7 mouse cellular contexts compared by ENCODE assay signal in the genomic region with DNA sequence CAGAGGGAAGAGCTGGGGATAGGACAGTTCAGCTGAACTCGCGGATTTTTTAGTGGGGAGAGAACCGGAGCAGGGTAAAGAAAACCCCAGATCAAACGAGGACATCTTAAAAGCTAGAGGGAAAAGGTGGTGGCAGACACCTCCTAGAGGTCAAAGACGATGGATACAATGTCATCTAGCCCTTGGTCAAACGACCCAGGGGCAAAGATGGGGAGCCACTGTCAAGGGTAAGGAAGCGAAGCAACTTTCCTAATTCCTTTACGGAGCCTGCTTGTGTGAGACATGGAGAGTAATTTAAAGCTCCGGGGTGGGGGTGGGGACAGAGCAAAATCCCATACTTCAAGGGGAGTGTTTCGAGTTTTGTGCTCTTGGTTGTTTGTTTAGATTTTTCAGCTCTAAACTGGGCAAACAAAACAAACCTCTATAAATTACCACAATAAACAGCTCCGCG. TPM values are rescaled to one million over a fixed set of nuclear protein-coding genes. Genes with fewer than 3 reads are reported as not detected.
DNase-seq lines count a peak whose midpoint lies in the region; ATAC-seq and TF ChIP-seq lines count a peak whose summit lies in the region.

No protein-coding gene starts in this region.

- dilution Hi-C loops in CH12.LX (cut with MboI; ENCODE audit: extremely low pct_ligation_motif_present, extremely low pct_unique_long_range_greater_than_20kb, low sequenced_read_pairs), result no loop called here

- no peak; the same call in 1 of the 2 replicates for TF ChIP-seq POLR2A in CH12.LX (IDR thresholded peaks at IDR 0.05; ENCODE audit: low read depth, low read length)

- no peaks in the 10 kb centered on the region for H3K36me3 ChIP-seq in CH12.LX (replicated peaks in 1 of 2; ENCODE audit: control insufficient read depth in 1 of 2, insufficient read depth in 1 of 2, low read length in 1 of 2)
- no peaks in the 10 kb centered on the region for H3K36me3 ChIP-seq in hindbrain, postnatal 0 days (ENCODE audit: insufficient read depth, low read length)
- no peaks in the 10 kb centered on the region for H3K36me3 ChIP-seq in neural tube, embryonic 14.5 days (ENCODE audit: control insufficient read depth, insufficient read depth, low read length)

- under 1% methylated on average over 12 of the region's 12 CpGs for WGBS in hindbrain, postnatal 0 days
- 0% methylated on average over 12 of the region's 12 CpGs for WGBS in neural tube, embryonic 14.5 days

- H3K4me3 ChIP-seq in CH12.LX (replicated peaks in 1 of 3; ENCODE audit: low read depth in 2 of 3, low read length in 2 of 3, poor library complexity in 1 of 3), result peak overlapping the region; percentile 62 to 75 (median 73)
- peak overlapping the region; percentile 60 for H3K4me3 ChIP-seq in hindbrain, postnatal 0 days (ENCODE audit: low read length)
- peak overlapping the region; percentile 48 for H3K4me3 ChIP-seq in neural tube, embryonic 14.5 days (ENCODE audit: low read depth, low read length)

- peak; percentile 71 for TF ChIP-seq RAD21 in CH12.LX (IDR thresholded peaks at IDR 0.05; ENCODE audit: low read depth, low read length)

- TF ChIP-seq CTCF in CH12.LX (conservative IDR thresholded peaks at IDR 0.05 in 1 of 2, IDR thresholded peaks at IDR 0.05 in 1 of 2; ENCODE audit: low read depth in 2 of 2, low read length in 2 of 2), result peak in 1 of 2 experiments; percentile 72; a peak in 2 of 4 replicates
- peak; percentile 43 for TF ChIP-seq CTCF in hindbrain, postnatal 0 days (IDR thresholded peaks at IDR 0.05; ENCODE audit: low read depth)

- H3K79me2 ChIP-seq in CH12.LX (replicated peaks; ENCODE audit: control insufficient read depth, extremely low read depth, insufficient read depth, poor library complexity, severe bottlenecking), result peaks cover 14% of the 10 kb centered on the region

- peak overlapping the region; percentile 99 for H3K9ac ChIP-seq in CH12.LX (ENCODE audit: insufficient read depth, low read depth)
- H3K9ac ChIP-seq in hindbrain, postnatal 0 days (replicated peaks; ENCODE audit: low read length), result peak overlapping the region; percentile 69
- peak overlapping the region; percentile 50 for H3K9ac ChIP-seq in neural tube, embryonic 14.5 days (replicated peaks; ENCODE audit: low read depth, low read length)

- in situ Hi-C loops in CH12.LX (cut with MboI; ENCODE audit: low pct_ligation_motif_present, low pct_unique_long_range_greater_than_20kb, low sequenced_read_pairs), result no loop called here

- H3K27me3 ChIP-seq in CH12.LX (replicated peaks), result no peaks in the 10 kb centered on the region
- no peaks in the 10 kb centered on the region for H3K27me3 ChIP-seq in hindbrain, postnatal 0 days (ENCODE audit: insufficient read depth, low read length)
- no peaks in the 10 kb centered on the region for H3K27me3 ChIP-seq in neural tube, embryonic 14.5 days (ENCODE audit: control insufficient read depth, insufficient read depth, low read length)

- DNase-seq in CH12.LX (ENCODE audit: extremely low read depth), result peak; percentile 71
- peak; percentile 54 for DNase-seq in T-cell, adult 2 months (ENCODE audit: low spot score)
- no peak for DNase-seq in hindbrain, postnatal 0 days (ENCODE audit: low spot score)
- DNase-seq in lung, adult 18-20 months, result peak; percentile 37 to 49
- DNase-seq in urinary bladder, postnatal 10 days (ENCODE audit: low spot score), result no peak

- H3K27ac ChIP-seq in CH12.LX (ENCODE audit: insufficient read depth, low read depth), result peak overlapping the region; percentile 42; the same call in 1 of the 2 replicates
- H3K27ac ChIP-seq in hindbrain, postnatal 0 days, result peak overlapping the region; percentile 98
- peak overlapping the region; percentile 95 for H3K27ac ChIP-seq in neural tube, embryonic 14.5 days (ENCODE audit: low read depth, low read length)

- peaks cover 2 to 27% of the 10 kb centered on the region in 2 experiments; a peak in 3 of 4 replicates for H3K4me1 ChIP-seq in CH12.LX (ENCODE audit: control insufficient read depth in 1 of 2, insufficient read depth in 2 of 2)
- peaks cover 16% of the 10 kb centered on the region for H3K4me1 ChIP-seq in hindbrain, postnatal 0 days (ENCODE audit: insufficient read depth, low read length)
- peaks cover 13% of the 10 kb centered on the region for H3K4me1 ChIP-seq in neural tube, embryonic 14.5 days (ENCODE audit: control insufficient read depth, insufficient read depth, low read length)

- TF ChIP-seq EP300 in CH12.LX (IDR thresholded peaks at IDR 0.05; ENCODE audit: low read length), result no peak

- peak overlapping the region; percentile 86 for H3K4me2 ChIP-seq in CH12.LX (ENCODE audit: insufficient read depth, low read depth, poor library complexity, severe bottlenecking)
- H3K4me2 ChIP-seq in hindbrain, postnatal 0 days (ENCODE audit: low read depth, low read length), result peak overlapping the region; percentile 79
- peak overlapping the region; percentile 83 for H3K4me2 ChIP-seq in neural tube, embryonic 14.5 days (ENCODE audit: low read depth, low read length)

- no peaks in the 10 kb centered on the region for H3K9me3 ChIP-seq in CH12.LX (replicated peaks; ENCODE audit: low read length)
- H3K9me3 ChIP-seq in hindbrain, postnatal 0 days (ENCODE audit: low read length), result no peaks in the 10 kb centered on the region
- no peaks in the 10 kb centered on the region for H3K9me3 ChIP-seq in neural tube, embryonic 14.5 days (ENCODE audit: control insufficient read depth, low read length)

- peak; percentile 10 for ATAC-seq in erythroid progenitor cell, adult 5-6 weeks (replicated peaks; ENCODE audit: low FRiP score, poor library complexity, severe bottlenecking)
- peak; percentile 39; the same call in 1 of the 2 replicates for ATAC-seq in hindbrain, postnatal 0 days
- ATAC-seq in neural tube, embryonic 14.5 days (ENCODE audit: low read depth), result peak; percentile 40

TF ChIP-seq in CH12.LX, 34 proteins besides CTCF, POLR2A, EP300 and RAD21:
- no peak for TF ChIP-seq MAFK (IDR thresholded peaks at IDR 0.05; ENCODE audit: insufficient replicate concordance, low read length)
- peak; percentile 8; the same call in 1 of the 2 replicates for TF ChIP-seq CHD1 (IDR thresholded peaks at IDR 0.05; ENCODE audit: low read depth, low read length)
- 0 out of 2 replicates have a peak, but pooled peaks have one; percentile 3 for TF ChIP-seq CHD2 (IDR thresholded peaks at IDR 0.05; ENCODE audit: low read length)
- peak; percentile 59 for TF ChIP-seq SMC3 (IDR thresholded peaks at IDR 0.05; ENCODE audit: low read depth, low read length)
- no peak; the same call in 1 of the 2 replicates for TF ChIP-seq ETS1 (conservative IDR thresholded peaks at IDR 0.05; ENCODE audit: low read depth, low read length)
TF ChIP-seq in CH12.LX: peak in this region for 3.

RNA-seq across cellular contexts. Expression of gene Bola1, which starts 0.3 kb away (rescaled TPM):
- total RNA-seq in CH12.LX (2012; rRNA removed) (48.2 and 57.0 TPM in 2 replicates), CH12.LX (2014; rRNA removed) (54.0 and 56.5 TPM in 2 replicates)
- 47.6 and 56.2 TPM in 2 replicates for polyA plus RNA-seq in CH12.LX (2012; ENCODE audit: insufficient read length, low read depth)
- 10.8 and 11.3 TPM in 2 replicates for total RNA-seq in erythroid progenitor cell, adult 5-6 weeks (2015; ENCODE audit: low replicate concordance)
- 4.9 and 15.5 TPM in 2 replicates for total RNA-seq in erythroid progenitor cell, adult 5-6 weeks (2017; ENCODE audit: low replicate concordance)
- 40.4 and 42.9 TPM in 2 replicates for total RNA-seq in hindbrain, postnatal 0 days (2014; rRNA removed)
- 62.1 and 63.0 TPM in 2 replicates for polyA plus RNA-seq in hindbrain, postnatal 0 days (2015; fragmentation: Nextera tagmentation; extraction: Ambion mirVana)
- 61.5 and 69.0 TPM in 2 replicates for polyA plus RNA-seq in neural tube, embryonic 14.5 days (2014; fragmentation: Nextera tagmentation; extraction: Ambion mirVana)

RNA-seq across cellular contexts. Expression of gene Hist2h2ab, which starts 0.4 kb away (rescaled TPM):
- 27.8 and 31.4 TPM in 2 replicates for total RNA-seq in CH12.LX (2012; rRNA removed)
- total RNA-seq in CH12.LX (2014; rRNA removed), result 1.1 and 2.1 TPM in 2 replicates
- not detected in 2 replicates for polyA plus RNA-seq in CH12.LX (2012; ENCODE audit: insufficient read length, low read depth)
- 6.8 and 8.4 TPM in 2 replicates for total RNA-seq in erythroid progenitor cell, adult 5-6 weeks (2015; ENCODE audit: low replicate concordance)
- total RNA-seq in erythroid progenitor cell, adult 5-6 weeks (2017; ENCODE audit: low replicate concordance), result 256 and 561 TPM in 2 replicates
- 74.8 and 161 TPM in 2 replicates for total RNA-seq in hindbrain, postnatal 0 days (2014; rRNA removed)
- not detected in 2 replicates for polyA plus RNA-seq in hindbrain, postnatal 0 days (2015; fragmentation: Nextera tagmentation; extraction: Ambion mirVana)
- 0.71 and 0.72 TPM in 2 replicates for polyA plus RNA-seq in neural tube, embryonic 14.5 days (2014; fragmentation: Nextera tagmentation; extraction: Ambion mirVana)

RNA-seq across cellular contexts. Expression of gene Hist2h2ac, which starts 1.5 kb away (rescaled TPM):
- total RNA-seq in CH12.LX (2012; rRNA removed) (1,185 and 1,357 TPM in 2 replicates), CH12.LX (2014; rRNA removed) (28.1 and 53.9 TPM in 2 replicates)
- 1.5 TPM in 1 of 2 replicates, not detected in the other for polyA plus RNA-seq in CH12.LX (2012; ENCODE audit: insufficient read length, low read depth)
- 180 and 195 TPM in 2 replicates for total RNA-seq in erythroid progenitor cell, adult 5-6 weeks (2015; ENCODE audit: low replicate concordance)
- total RNA-seq in erythroid progenitor cell, adult 5-6 weeks (2017; ENCODE audit: low replicate concordance), result 7,308 and 8,144 TPM in 2 replicates
- total RNA-seq in hindbrain, postnatal 0 days (2014; rRNA removed), result 718 and 726 TPM in 2 replicates
- 3.6 and 3.9 TPM in 2 replicates for polyA plus RNA-seq in hindbrain, postnatal 0 days (2015; fragmentation: Nextera tagmentation; extraction: Ambion mirVana)
- 1.3 and 2.1 TPM in 2 replicates for polyA plus RNA-seq in neural tube, embryonic 14.5 days (2014; fragmentation: Nextera tagmentation; extraction: Ambion mirVana)

RNA-seq across cellular contexts. Expression of gene Hist2h2be, which starts 1.7 kb away (rescaled TPM):
- total RNA-seq in CH12.LX (2012; rRNA removed) (3.8 and 3.9 TPM in 2 replicates), CH12.LX (2014; rRNA removed) (2.9 and 4.0 TPM in 2 replicates)
- 2.3 and 2.5 TPM in 2 replicates for polyA plus RNA-seq in CH12.LX (2012; ENCODE audit: insufficient read length, low read depth)
- total RNA-seq in erythroid progenitor cell, adult 5-6 weeks (2015; ENCODE audit: low replicate concordance), result 46.5 and 50.7 TPM in 2 replicates
- total RNA-seq in erythroid progenitor cell, adult 5-6 weeks (2017; ENCODE audit: low replicate concordance), result 35.9 and 44.5 TPM in 2 replicates
- total RNA-seq in hindbrain, postnatal 0 days (2014; rRNA removed), result 10.1 and 15.4 TPM in 2 replicates
- polyA plus RNA-seq in hindbrain, postnatal 0 days (2015; fragmentation: Nextera tagmentation; extraction: Ambion mirVana), result 4.0 and 4.1 TPM in 2 replicates
- polyA plus RNA-seq in neural tube, embryonic 14.5 days (2014; fragmentation: Nextera tagmentation; extraction: Ambion mirVana), result 4.3 and 4.8 TPM in 2 replicates

RNA-seq across cellular contexts. Expression of gene Hist2h3c2, which starts 19.7 kb away (rescaled TPM):
- 1,105 and 1,173 TPM in 2 replicates for total RNA-seq in CH12.LX (2012; rRNA removed)
- 11.0 and 15.3 TPM in 2 replicates for total RNA-seq in CH12.LX (2014; rRNA removed)
- 1.3 TPM in 2 replicates for polyA plus RNA-seq in CH12.LX (2012; ENCODE audit: insufficient read length, low read depth)
- total RNA-seq in erythroid progenitor cell, adult 5-6 weeks (2015; ENCODE audit: low replicate concordance), result 1,103 and 1,242 TPM in 2 replicates
- 928 and 1,001 TPM in 2 replicates for total RNA-seq in erythroid progenitor cell, adult 5-6 weeks (2017; ENCODE audit: low replicate concordance)
- total RNA-seq in hindbrain, postnatal 0 days (2014; rRNA removed), result 441 and 602 TPM in 2 replicates
- 1.6 and 2.3 TPM in 2 replicates for polyA plus RNA-seq in hindbrain, postnatal 0 days (2015; fragmentation: Nextera tagmentation; extraction: Ambion mirVana)
- 0.71 and 1.1 TPM in 2 replicates for polyA plus RNA-seq in neural tube, embryonic 14.5 days (2014; fragmentation: Nextera tagmentation; extraction: Ambion mirVana)

Comparison
In these comparisons a context has a peak if more than half of its experiments do, and no peak if none do; other contexts are left out.
1. DNase-seq: peak in CH12.LX (single experiment), T-cell, adult 2 months (single experiment) and lung, adult 18-20 months (2 of 2); none in hindbrain, postnatal 0 days (single experiment) and urinary bladder, postnatal 10 days (single experiment).
2. H3K27ac ChIP-seq: peak in every context shown above with its lines; median percentile 98 in hindbrain, postnatal 0 days; 95 in neural tube, embryonic 14.5 days; 42 in CH12.LX.
3. Peak in every context shown above with its lines, with median percentiles within 50 percentile points of each other: H3K4me2 ChIP-seq, H3K4me3 ChIP-seq, H3K9ac ChIP-seq and ATAC-seq.